Mouse (Mus musculus) midbrain, embryonic 14.5 days (tissue): ENCODE measurements at regions not wholly inside any gene's neighbourhood (a gene's known extent, or its start where the extent isn't known, plus 50 kb on each side); places are given as distances from the start of the nearest gene placed in this dataset.
A peak's percentile ranks its signal among the peaks of the same experiment; 100 is the strongest.

Source experiments
- ATAC-seq: fragments of 200-750 bp; cut with Nextera tagmentation; 2 replicates; pipeline ENCODE4 v1.8.0; 2017; ENCODE audit warnings: moderate number of reproducible peaks, moderate library complexity; ENCODE audit not compliant: low FRiP score, low TSS enrichment
- DNase-seq: peaks from one replicate; pipeline ENCODE4 v3.0.0-alpha.2; 2015
- H3K27ac ChIP-seq: fragments of 300-500 bp; sonication (generic); replicated peaks from 2 replicates; pipeline ENCODE4 v1.5.1; 2014; ENCODE audit warnings: mild to moderate bottlenecking, low read depth, low read length, moderate library complexity
- H3K27me3 ChIP-seq: fragments of 300-500 bp; sonication (generic); 2 replicates; pipeline ENCODE4 v1.6.1; 2014; ENCODE audit warnings: low read length, control low read depth, mixed read lengths; ENCODE audit not compliant: control insufficient read depth, insufficient read depth
- H3K36me3 ChIP-seq: fragments of 300-500 bp; sonication (generic); 2 replicates; pipeline ENCODE4 v1.6.1; 2014; ENCODE audit warnings: low read length, control low read depth; ENCODE audit not compliant: control insufficient read depth, insufficient read depth
- H3K4me1 ChIP-seq: fragments of 300-500 bp; sonication (generic); 2 replicates; pipeline ENCODE4 v1.6.1; 2014; ENCODE audit warnings: mild to moderate bottlenecking, antibody characterized with exemption, low read length, control low read depth; ENCODE audit not compliant: control insufficient read depth, insufficient read depth
- H3K4me2 ChIP-seq: fragments of 300-500 bp; sonication (generic); 2 replicates; pipeline ENCODE4 v1.6.1; 2014; ENCODE audit warnings: mild to moderate bottlenecking, low read length, moderate library complexity
- H3K4me3 ChIP-seq: fragments of 300-500 bp; sonication (generic); replicated peaks from 2 replicates; pipeline ENCODE4 v1.5.1; 2014; ENCODE audit warnings: low read depth, low read length
- H3K9ac ChIP-seq: fragments of 300-500 bp; sonication (generic); replicated peaks from 2 replicates; pipeline ENCODE4 v1.6.1; 2014; ENCODE audit warnings: mild to moderate bottlenecking, low read length, moderate library complexity
- H3K9me3 ChIP-seq: fragments of 300-500 bp; sonication (generic); 2 replicates; pipeline ENCODE4 v1.6.1; 2016; ENCODE audit warnings: low read length, control low read depth, mixed read lengths; ENCODE audit not compliant: control insufficient read depth
- WGBS: fragments of 180-500 bp; shearing (Covaris S2); extraction: QIAGEN DNeasy Blood & Tissue Kit; methylation state at CpG from one replicate; pipeline ENCODE4 v1.1.7; 2014; 5-methylcytosine and 5-hydroxymethylcytosine counted together

GRCm38 (mm10) chr12:117410604-117411003, 105.7 kb upstream of the Rapgef5 start:
- Histone ChIP-seq H3K36me3 (no peaks in the 10 kb centered on the region), H3K4me1 (0 out of 2 replicates have a peak, but pooled peaks cover 7% of the 10 kb centered on the region), H3K4me3 (no peak overlapping the region), H3K9ac (no peak overlapping the region), H3K27ac (no peak overlapping the region), H3K9me3 (no peaks in the 10 kb centered on the region), H3K27me3 (no peaks in the 10 kb centered on the region), H3K4me2 (no peak overlapping the region)
- ATAC-seq: no peak
- 42% methylated on average over 1 of the region's 1 CpGs for WGBS
- DNase-seq: no peak

DNA sequence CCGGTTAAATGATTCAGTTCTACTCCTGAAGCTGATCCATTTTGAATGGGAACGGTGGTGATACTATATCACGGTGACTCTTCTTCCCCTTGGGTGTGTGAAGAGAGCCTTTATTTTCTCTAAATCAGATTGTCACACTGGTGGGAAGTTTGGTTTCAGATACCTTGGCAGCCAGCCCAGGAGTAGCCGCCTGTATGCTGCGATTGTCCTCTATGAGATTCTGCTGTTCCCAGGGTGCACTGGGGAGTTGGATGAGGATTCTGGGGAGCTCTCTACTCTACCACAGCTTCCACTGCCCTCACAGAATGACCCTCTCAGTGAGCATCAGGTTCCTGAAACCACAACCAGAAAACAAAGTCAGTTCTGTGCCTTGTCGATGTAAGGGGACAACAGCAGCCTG, 104.0 kb upstream of the Rapgef5 start:
- no peak overlapping the region for H3K9ac ChIP-seq
- H3K36me3 ChIP-seq: no peaks in the 10 kb centered on the region
- DNase-seq (peak; percentile 57), ATAC-seq (peak; percentile 46; the same call in 1 of the 2 replicates)
- 0 out of 2 replicates have a peak, but pooled peaks cover 7% of the 10 kb centered on the region for H3K4me1 ChIP-seq
- no peaks in the 10 kb centered on the region for H3K9me3 ChIP-seq
- no peaks in the 10 kb centered on the region for H3K27me3 ChIP-seq
- H3K27ac ChIP-seq: peak overlapping the region; percentile 20; the same call in 1 of the 2 replicates
- H3K4me3 ChIP-seq: no peak overlapping the region
- 41% methylated on average over 6 of the region's 6 CpGs for WGBS
- no peak overlapping the region for H3K4me2 ChIP-seq

GRCm38 (mm10) chr12:117412779-117413505, 103.3 kb upstream of the Rapgef5 start:
- ATAC-seq (no peak), DNase-seq (no peak)
- Histone ChIP-seq H3K36me3 (no peaks in the 10 kb centered on the region), H3K4me1 (0 out of 2 replicates have a peak, but pooled peaks cover 7% of the 10 kb centered on the region), H3K27me3 (no peaks in the 10 kb centered on the region), H3K27ac (peak overlapping the region; percentile 20; the same call in 1 of the 2 replicates), H3K9me3 (no peaks in the 10 kb centered on the region), H3K4me2 (no peak overlapping the region), H3K4me3 (no peak overlapping the region), H3K9ac (no peak overlapping the region)
- 64% methylated on average over 2 of the region's 2 CpGs for WGBS

DNA sequence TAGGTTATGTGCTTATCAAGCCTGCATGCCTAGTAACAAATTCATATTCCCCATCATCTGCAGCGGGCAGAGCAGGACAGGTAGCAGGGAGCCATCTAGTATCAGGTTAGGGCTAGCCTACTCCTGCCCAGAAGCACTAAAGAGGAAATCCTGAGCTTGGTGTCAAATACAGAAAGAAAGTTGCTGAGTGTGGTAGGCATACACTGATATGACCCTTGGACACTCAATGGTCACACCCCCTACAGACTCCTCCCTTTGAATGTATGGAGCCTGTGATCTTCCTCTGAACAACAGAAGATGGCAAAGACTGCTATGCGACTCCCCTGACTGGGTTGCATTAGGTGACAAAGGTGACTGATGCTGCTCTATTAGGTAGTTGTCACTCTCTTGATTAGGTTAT, 102.3 kb upstream of the Rapgef5 start:
- H3K27me3 ChIP-seq: no peaks in the 10 kb centered on the region
- no peak overlapping the region for H3K27ac ChIP-seq
- H3K36me3 ChIP-seq: no peaks in the 10 kb centered on the region
- no peak overlapping the region for H3K4me3 ChIP-seq
- H3K4me2 ChIP-seq: no peak overlapping the region
- 88% methylated on average over 2 of the region's 2 CpGs for WGBS
- DNase-seq: no peak
- no peaks in the 10 kb centered on the region for H3K9me3 ChIP-seq
- no peak overlapping the region for H3K9ac ChIP-seq
- no peak for ATAC-seq
- 0 out of 2 replicates have a peak, but pooled peaks cover 7% of the 10 kb centered on the region for H3K4me1 ChIP-seq

- no peak overlapping the region for H3K4me2 ChIP-seq
- H3K27ac ChIP-seq: no peak overlapping the region
- WGBS: 78% methylated on average over 2 of the region's 2 CpGs
- no peak for ATAC-seq
- no peak for DNase-seq
- no peaks in the 10 kb centered on the region for H3K9me3 ChIP-seq
- H3K9ac ChIP-seq: no peak overlapping the region
- H3K4me1 ChIP-seq: 0 out of 2 replicates have a peak, but pooled peaks cover 7% of the 10 kb centered on the region
- no peak overlapping the region for H3K4me3 ChIP-seq
- H3K27me3 ChIP-seq: no peaks in the 10 kb centered on the region
- H3K36me3 ChIP-seq: no peaks in the 10 kb centered on the region
Observed at GRCm38 (mm10) chr12:117415146-117415545, 101.1 kb upstream of the Rapgef5 start.

DNA sequence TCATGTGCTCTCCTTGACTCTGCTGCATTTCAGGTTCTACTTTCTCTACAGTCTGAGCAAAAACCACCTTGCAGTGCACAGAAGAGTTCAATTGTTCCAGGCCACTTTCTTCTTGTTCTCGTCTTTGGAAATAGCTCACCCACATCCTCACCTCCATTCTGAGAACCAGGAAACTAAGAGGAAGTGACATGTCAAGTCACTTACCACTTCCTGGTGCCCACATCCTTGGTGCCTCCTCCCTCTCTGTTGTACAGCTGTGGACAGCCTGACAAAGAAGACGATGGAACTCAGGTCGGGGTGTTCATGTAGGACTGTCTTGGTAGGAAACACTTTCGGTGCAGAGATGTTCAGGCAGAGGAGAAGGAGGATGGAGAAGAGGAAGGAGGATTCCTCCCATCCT, 98.3 kb upstream of the Rapgef5 start:
- Histone ChIP-seq H3K4me1 (0 out of 2 replicates have a peak, but pooled peaks cover 4% of the 10 kb centered on the region), H3K36me3 (no peaks in the 10 kb centered on the region), H3K4me3 (no peak overlapping the region), H3K27ac (no peak overlapping the region), H3K27me3 (no peaks in the 10 kb centered on the region), H3K9ac (no peak overlapping the region), H3K4me2 (no peak overlapping the region), H3K9me3 (no peaks in the 10 kb centered on the region)
- WGBS: 88% methylated on average over 4 of the region's 4 CpGs
- DNase-seq: no peak
- no peak for ATAC-seq

GRCm38 (mm10) chr12:117422315-117422978, 93.8 kb upstream of the Rapgef5 start:
- 85% methylated on average over 7 of the region's 7 CpGs for WGBS
- ATAC-seq (no peak), DNase-seq (no peak)
- no peaks in the 10 kb centered on the region for H3K36me3 ChIP-seq
- H3K4me2 ChIP-seq: no peak overlapping the region
- no peak overlapping the region for H3K9ac ChIP-seq
- H3K27me3 ChIP-seq: no peaks in the 10 kb centered on the region
- H3K27ac ChIP-seq: no peak overlapping the region
- no peak overlapping the region for H3K4me3 ChIP-seq
- no peaks in the 10 kb centered on the region for H3K9me3 ChIP-seq
- 0 out of 2 replicates have a peak, but pooled peaks cover 3% of the 10 kb centered on the region for H3K4me1 ChIP-seq

DNA sequence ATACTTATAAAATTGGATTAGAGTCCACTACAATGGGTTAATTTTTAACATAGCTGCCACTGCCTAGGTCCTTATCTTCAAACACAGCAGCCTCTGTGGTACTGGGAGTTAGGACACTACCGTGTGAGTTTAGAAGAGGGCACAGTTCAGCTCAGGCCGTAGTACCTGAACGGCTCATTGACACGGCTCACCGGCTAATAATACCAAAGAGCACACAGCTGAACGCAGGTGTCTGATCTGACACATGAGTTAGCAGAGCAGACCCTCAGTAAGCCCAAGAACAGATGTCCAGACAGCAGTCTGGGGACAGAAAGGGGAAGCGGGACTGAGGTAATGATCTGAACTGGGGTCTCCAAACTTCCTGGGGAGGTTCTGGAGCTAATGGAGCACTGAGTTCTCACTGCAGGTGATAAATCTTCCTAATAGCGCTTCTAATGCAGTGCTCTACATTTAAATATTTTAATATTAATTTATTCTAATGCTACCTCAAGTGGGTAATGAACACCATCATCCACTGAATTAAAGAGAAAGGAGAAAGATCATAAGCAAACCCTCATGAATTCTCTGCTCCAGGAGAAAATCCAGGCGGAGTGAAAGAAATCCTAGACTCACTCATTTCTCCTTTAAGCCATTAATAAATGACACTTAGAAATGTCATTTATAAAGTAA, 90.8 kb upstream of the Rapgef5 start:
- H3K4me3 ChIP-seq: no peak overlapping the region
- 0 out of 2 replicates have a peak, but pooled peaks cover 3% of the 10 kb centered on the region for H3K4me1 ChIP-seq
- no peak for ATAC-seq
- no peaks in the 10 kb centered on the region for H3K9me3 ChIP-seq
- H3K9ac ChIP-seq: no peak overlapping the region
- no peaks in the 10 kb centered on the region for H3K27me3 ChIP-seq
- WGBS: 59% methylated on average over 9 of the region's 9 CpGs
- H3K27ac ChIP-seq: no peak overlapping the region
- H3K36me3 ChIP-seq: no peaks in the 10 kb centered on the region
- DNase-seq: no peak
- H3K4me2 ChIP-seq: no peak overlapping the region
